Comparison of ENCODE assay signal across 11 mouse cellular contexts in genomic region chr11:64801351-64801750, GRCm38 (mm10).
DNase-seq lines count a peak whose midpoint lies in the region; ATAC-seq and TF ChIP-seq lines count a peak whose summit lies in the region.
"Had no signal": no experiment of that assay in that cellular context is flagged by ENCODE, and none has a peak within 500 bp of the region (broad histone marks: within the 10 kb centered on the region; RNA-seq: fewer than 3 reads in every experiment).

No protein-coding gene starts in this region.

- no peak overlapping the region for H3K9ac ChIP-seq in neural tube, embryonic 11.5 days (ENCODE audit: low read length)
- no peak overlapping the region for H3K9ac ChIP-seq in neural tube, embryonic 15.5 days (replicated peaks)
- no peak overlapping the region for H3K9ac ChIP-seq in embryonic facial prominence, embryonic 15.5 days
- H3K9ac ChIP-seq in hindbrain, postnatal 0 days (replicated peaks; ENCODE audit: low read length): no peak overlapping the region
- H3K9ac ChIP-seq: lung, embryonic 14.5 days had no signal

- DNase-seq in neural tube, embryonic 11.5 days (ENCODE audit: low spot score): peak; percentile 23
- peak; percentile 13 for DNase-seq in yolk sac, embryonic 10.5 days (ENCODE audit: low spot score)
- no peak for DNase-seq in left cerebral cortex, postnatal 14 days (ENCODE audit: low spot score in 2 of 2)
- no peak for DNase-seq in layer of hippocampus, postnatal 14 days (ENCODE audit: low spot score in 2 of 2)
- no peak for DNase-seq in hindbrain, postnatal 0 days (ENCODE audit: low spot score)
- DNase-seq: heart, postnatal 14 days; lung, embryonic 14.5 days; right cerebral cortex, postnatal 14 days had no signal

- no peaks in the 10 kb centered on the region for H3K36me3 ChIP-seq in neural tube, embryonic 11.5 days (ENCODE audit: control insufficient read depth, insufficient read depth, low read length)
- no peaks in the 10 kb centered on the region for H3K36me3 ChIP-seq in neural tube, embryonic 15.5 days
- H3K36me3 ChIP-seq in embryonic facial prominence, embryonic 15.5 days: no peaks in the 10 kb centered on the region
- no peaks in the 10 kb centered on the region for H3K36me3 ChIP-seq in hindbrain, postnatal 0 days (ENCODE audit: insufficient read depth, low read length)

- H3K4me1 ChIP-seq in neural tube, embryonic 11.5 days (ENCODE audit: control insufficient read depth, insufficient read depth, low read length): peaks cover 12% of the 10 kb centered on the region
- peaks cover 14% of the 10 kb centered on the region for H3K4me1 ChIP-seq in neural tube, embryonic 15.5 days
- peaks cover 15% of the 10 kb centered on the region for H3K4me1 ChIP-seq in embryonic facial prominence, embryonic 15.5 days
- no peaks in the 10 kb centered on the region for H3K4me1 ChIP-seq in hindbrain, postnatal 0 days (ENCODE audit: insufficient read depth, low read length)

- no peak for ATAC-seq in neural tube, embryonic 11.5 days (ENCODE audit: insufficient read depth, low FRiP score, low TSS enrichment)
- ATAC-seq in neural tube, embryonic 15.5 days (ENCODE audit: low FRiP score): no peak
- no peak for ATAC-seq in embryonic facial prominence, embryonic 15.5 days (ENCODE audit: insufficient number of reproducible peaks, low FRiP score, low TSS enrichment, low read depth)
- ATAC-seq in megakaryocyte, adult 5-6 weeks (ENCODE audit: poor library complexity, severe bottlenecking): peak; percentile 52; the same call in 1 of the 2 replicates
- ATAC-seq in hindbrain, postnatal 0 days: no peak

- no peaks in the 10 kb centered on the region for H3K9me3 ChIP-seq in neural tube, embryonic 11.5 days (ENCODE audit: control insufficient read depth, low read length)
- H3K9me3 ChIP-seq in neural tube, embryonic 15.5 days (replicated peaks): no peaks in the 10 kb centered on the region
- H3K9me3 ChIP-seq in embryonic facial prominence, embryonic 15.5 days (replicated peaks): no peaks in the 10 kb centered on the region
- no peaks in the 10 kb centered on the region for H3K9me3 ChIP-seq in hindbrain, postnatal 0 days (ENCODE audit: low read length)

- no peak overlapping the region for H3K27ac ChIP-seq in neural tube, embryonic 11.5 days (ENCODE audit: low read depth, low read length)
- H3K27ac ChIP-seq in neural tube, embryonic 15.5 days (replicated peaks): no peak overlapping the region
- no peak overlapping the region for H3K27ac ChIP-seq in embryonic facial prominence, embryonic 15.5 days (replicated peaks)
- H3K27ac ChIP-seq in hindbrain, postnatal 0 days: no peak overlapping the region

- H3K4me2 ChIP-seq in neural tube, embryonic 11.5 days (ENCODE audit: low read depth): no peak overlapping the region
- no peak overlapping the region for H3K4me2 ChIP-seq in neural tube, embryonic 15.5 days
- peak overlapping the region; percentile 40 for H3K4me2 ChIP-seq in embryonic facial prominence, embryonic 15.5 days (replicated peaks)
- no peak overlapping the region for H3K4me2 ChIP-seq in hindbrain, postnatal 0 days (ENCODE audit: low read depth, low read length)
- H3K4me2 ChIP-seq: lung, embryonic 14.5 days had no signal

- no peak for TF ChIP-seq CTCF in hindbrain, postnatal 0 days (IDR thresholded peaks at IDR 0.05; ENCODE audit: low read depth)

- intact Hi-C loops in left cerebral cortex, postnatal 14 days (cut with DNase I): no loop called here

- WGBS in neural tube, embryonic 11.5 days: 34% methylated on average over 10 of the region's 10 CpGs
- 32% methylated on average over 10 of the region's 10 CpGs for WGBS in neural tube, embryonic 15.5 days
- 11% methylated on average over 10 of the region's 10 CpGs for WGBS in embryonic facial prominence, embryonic 15.5 days
- 60% methylated on average over 10 of the region's 10 CpGs for WGBS in hindbrain, postnatal 0 days

- H3K27me3 ChIP-seq in neural tube, embryonic 11.5 days (ENCODE audit: control insufficient read depth, insufficient read depth, low read length): no peaks in the 10 kb centered on the region
- no peaks in the 10 kb centered on the region for H3K27me3 ChIP-seq in neural tube, embryonic 15.5 days (replicated peaks)
- no peaks in the 10 kb centered on the region for H3K27me3 ChIP-seq in embryonic facial prominence, embryonic 15.5 days
- H3K27me3 ChIP-seq in hindbrain, postnatal 0 days (ENCODE audit: insufficient read depth, low read length): no peaks in the 10 kb centered on the region

- no peak overlapping the region for H3K4me3 ChIP-seq in neural tube, embryonic 11.5 days (ENCODE audit: low read depth, low read length)
- no peak overlapping the region for H3K4me3 ChIP-seq in neural tube, embryonic 15.5 days (replicated peaks)
- H3K4me3 ChIP-seq in embryonic facial prominence, embryonic 15.5 days (replicated peaks): no peak overlapping the region
- no peak overlapping the region for H3K4me3 ChIP-seq in hindbrain, postnatal 0 days (ENCODE audit: low read length)

Comparison
In these comparisons a context has a peak if more than half of its experiments do, and no peak if none do; other contexts are left out.
1. DNase-seq: peak in neural tube, embryonic 11.5 days (single experiment) and yolk sac, embryonic 10.5 days (single experiment); none in left cerebral cortex, postnatal 14 days (0 of 2), layer of hippocampus, postnatal 14 days (0 of 2) and hindbrain, postnatal 0 days (single experiment).